21 mouse cellular contexts compared by ENCODE assay signal in genomic region chr3:83906185-83906584, GRCm38 (mm10).
"Had no signal": no experiment of that assay in that cellular context is flagged by ENCODE, and none has a peak within 500 bp of the region (broad histone marks: within the 10 kb centered on the region; RNA-seq: fewer than 3 reads in every experiment).

No protein-coding gene starts in this region.

- H3K27me3 ChIP-seq: liver, embryonic 15.5 days; lung, embryonic 15.5 days; midbrain, embryonic 13.5 days; neural tube, embryonic 13.5 days; neural tube, embryonic 15.5 days had no signal

- H3K4me2 ChIP-seq: liver, embryonic 15.5 days; lung, embryonic 15.5 days; midbrain, embryonic 13.5 days; neural tube, embryonic 13.5 days; neural tube, embryonic 15.5 days had no signal

- H3K4me3 ChIP-seq: liver, embryonic 15.5 days; lung, embryonic 15.5 days; midbrain, embryonic 10.5 days; midbrain, embryonic 13.5 days; myocyte; neural tube, embryonic 13.5 days; neural tube, embryonic 15.5 days had no signal

- H3K27ac ChIP-seq: liver, embryonic 15.5 days; lung, embryonic 15.5 days; midbrain, embryonic 10.5 days; midbrain, embryonic 13.5 days; neural tube, embryonic 13.5 days; neural tube, embryonic 15.5 days had no signal

- ATAC-seq: liver, postnatal 0 days; lung, postnatal 0 days; midbrain, embryonic 13.5 days; midbrain, embryonic 16.5 days had no signal

- H3K9ac ChIP-seq: liver, embryonic 15.5 days; liver, postnatal 0 days; lung, embryonic 15.5 days; midbrain, embryonic 13.5 days; neural tube, embryonic 13.5 days; neural tube, embryonic 15.5 days had no signal

- H3K4me1 ChIP-seq: liver, embryonic 15.5 days; lung, embryonic 15.5 days; midbrain, embryonic 10.5 days; midbrain, embryonic 13.5 days; neural tube, embryonic 13.5 days; neural tube, embryonic 15.5 days had no signal

- H3K9me3 ChIP-seq: liver, embryonic 15.5 days; lung, embryonic 15.5 days; midbrain, embryonic 10.5 days; midbrain, embryonic 13.5 days; neural tube, embryonic 13.5 days; neural tube, embryonic 15.5 days had no signal

- DNase-seq: liver, postnatal 0 days; lung, adult 2 months; lung, postnatal 14 days; lung, postnatal 36 days; retina, postnatal 1 day; right cerebral cortex, adult 18-20 months; right cerebral cortex, postnatal 25 days; right cerebral cortex, postnatal 4 days; spleen, adult 18-20 months; thymus, adult 2 months; thymus, postnatal 14 days; thymus, postnatal 36 days had no signal
